Mouse (Mus musculus): ENCODE measurements around the gene Slc1a5. TPM values are rescaled to one million over a fixed set of nuclear protein-coding genes. Genes with fewer than 3 reads are reported as not detected.

Gene Slc1a5
- total RNA-seq, 2 experiments from 2014 or later: 108 to 109 TPM

DNA sequence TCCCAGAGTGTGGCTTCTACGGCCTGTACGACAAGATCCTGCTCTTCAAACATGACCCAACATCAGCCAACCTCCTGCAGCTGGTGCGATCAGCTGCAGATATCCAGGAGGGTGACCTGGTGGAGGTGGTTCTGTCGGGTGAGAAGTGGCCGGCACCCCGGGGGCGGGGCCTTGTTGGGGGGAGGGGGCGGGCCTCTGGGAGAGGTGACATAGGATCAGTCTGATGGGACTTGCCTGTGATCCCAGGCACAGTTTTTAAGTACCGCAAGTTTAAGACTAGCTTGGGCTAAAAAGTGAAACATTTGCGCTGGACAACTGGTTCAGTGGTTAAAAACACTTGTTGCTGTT, 64.7 kb downstream of the Slc1a5 start:
- no peak for DNase-seq

- no peak for DNase-seq
Observed at GRCm38 (mm10) chr7:16846775-16847174, 65.6 kb downstream of the Slc1a5 start.

- DNase-seq: no peak
Observed at GRCm38 (mm10) chr7:16847507-16847906, 66.4 kb downstream of the Slc1a5 start.

Other genes starting within 250 kb of the Slc1a5 start
- 10 to 100 TPM; 49.3 to 56.1 TPM for gene Arhgap35, start 166.3 kb upstream of the Slc1a5 start, total RNA-seq (2021)
- gene Ceacam15, start 105.6 kb upstream of the Slc1a5 start, total RNA-seq (2021): not detected
- gene Ceacam9, start 59.4 kb upstream of the Slc1a5 start, total RNA-seq (2021): not detected
- 100 to 1,000 TPM; 154 to 156 TPM for gene Ap2s1, start 42.9 kb upstream of the Slc1a5 start, total RNA-seq (2021)
- gene Strn4, start 34.5 kb downstream of the Slc1a5 start, total RNA-seq (2021): 10 to 100 TPM; 63.8 to 72.8 TPM
- gene Fkrp, start 35.4 kb downstream of the Slc1a5 start, total RNA-seq (2021): 10 to 100 TPM; 22.4 to 22.6 TPM
- 10 to 100 TPM; 22.2 to 27.2 TPM for gene Prkd2, start 61.6 kb downstream of the Slc1a5 start, total RNA-seq (2021)
- 1 to 10 TPM; 5.7 to 7.0 TPM for gene Dact3, start 94.0 kb downstream of the Slc1a5 start, total RNA-seq (2021)
- 1 to 10 TPM in 1 of 2 experiments, under 1 TPM in 1; 0.84 to 2.0 TPM for gene Gng8, start 110.4 kb downstream of the Slc1a5 start, total RNA-seq (2021)
- 1 to 10 TPM; 1.2 to 2.0 TPM for gene Ptgir, start 125.2 kb downstream of the Slc1a5 start, total RNA-seq (2021)
- gene Calm3, start 142.8 kb downstream of the Slc1a5 start, total RNA-seq (2021): 100 to 1,000 TPM; 224 to 252 TPM
- 10 to 100 TPM; 18.3 to 23.9 TPM for gene Pnmal2, start 163.3 kb downstream of the Slc1a5 start, total RNA-seq (2021)
- gene Pnmal1, start 178.3 kb downstream of the Slc1a5 start, total RNA-seq (2021): 1 to 10 TPM; 4.5 to 5.1 TPM
- gene Gm42372, start 201.7 kb downstream of the Slc1a5 start, total RNA-seq (2021): 1 to 10 TPM; 1.3 to 1.8 TPM
- 10 to 100 TPM; 16.2 to 21.2 TPM for gene Ccdc8, start 211.4 kb downstream of the Slc1a5 start, total RNA-seq (2021)
- gene Ppp5c, start 246.6 kb downstream of the Slc1a5 start, total RNA-seq (2021): 10 to 100 TPM; 81.5 to 90.1 TPM